Mouse (Mus musculus) ES-E14 (cell line): ENCODE results near the gene Fyttd1. TPM values are rescaled to one million over a fixed set of nuclear protein-coding genes. Genes with fewer than 3 reads are reported as not detected.

Source experiments
- DNase-seq: peaks from one replicate; pipeline ENCODE4 v3.0.0-alpha.2; 2013; ENCODE audit warnings: low read depth, low spot score
- H3K27ac ChIP-seq: 2 replicates; pipeline ENCODE4 v1.5.1; 2012; ENCODE audit warnings: low read depth, mild to moderate bottlenecking, low read length, moderate library complexity, mixed read lengths; ENCODE audit not compliant: poor library complexity, insufficient read depth, severe bottlenecking
- H3K36me3 ChIP-seq: 2 replicates; pipeline ENCODE4 v1.6.1; 2012; ENCODE audit warnings: mild to moderate bottlenecking, low read length, moderate library complexity, mixed read lengths; ENCODE audit not compliant: control insufficient read depth, poor library complexity, insufficient read depth, severe bottlenecking
- H3K4me1 ChIP-seq, 2 experiments: fragments of 150-350 bp in 1 of 2; sonication (generic) in 1 of 2; 2 replicates each; pipeline ENCODE4 v1.6.1; 2012; ENCODE audit warnings: low read length in 2 of 2, mild to moderate bottlenecking in 1 of 2, mixed read lengths in 1 of 2; ENCODE audit not compliant: control insufficient read depth in 2 of 2, insufficient read depth in 2 of 2, poor library complexity in 1 of 2
- H3K4me3 ChIP-seq, 2 experiments: fragments of 150-350 bp in 1 of 2; sonication (generic) in 1 of 2; 2 replicates each; pipeline ENCODE4 v1.5.1; 2012; ENCODE audit warnings: low read length in 2 of 2, low read depth in 1 of 2, mild to moderate bottlenecking in 1 of 2, mixed read lengths in 1 of 2; ENCODE audit not compliant: insufficient read depth in 1 of 2, poor library complexity in 1 of 2, severe bottlenecking in 1 of 2
- H3K9ac ChIP-seq: 2 replicates; pipeline ENCODE4 v1.6.1; 2012; ENCODE audit warnings: low read depth, mild to moderate bottlenecking, low read length, mixed read lengths; ENCODE audit not compliant: poor library complexity, insufficient read depth, severe bottlenecking
- H3K9me3 ChIP-seq: fragments of 150-350 bp; sonication (generic); 2 replicates; pipeline ENCODE4 v1.6.1; 2012; ENCODE audit warnings: low read depth, mild to moderate bottlenecking, low read length; ENCODE audit not compliant: control insufficient read depth, insufficient read depth
- CHD2 ChIP-seq: IDR thresholded peaks from 2 replicates; pipeline ENCODE4 v1.6.1; 2014; ENCODE audit warnings: mild to moderate bottlenecking, low read depth, low read length, inconsistent platforms
- HCFC1 ChIP-seq: IDR thresholded peaks from 2 replicates; pipeline ENCODE4 v1.6.1; 2012; ENCODE audit warnings: low read length, inconsistent platforms, borderline replicate concordance; ENCODE audit not compliant: insufficient read depth
- MAFK ChIP-seq: IDR thresholded peaks from 2 replicates; pipeline ENCODE4 v1.6.1; 2014; ENCODE audit warnings: mild to moderate bottlenecking, low read depth, low read length, inconsistent platforms; ENCODE audit not compliant: insufficient read depth
- ZC3H11A ChIP-seq: IDR thresholded peaks from 2 replicates; pipeline ENCODE4 v1.6.1; 2012; ENCODE audit warnings: low read depth, mild to moderate bottlenecking, inconsistent platforms, low read length, borderline replicate concordance
- ZNF384 ChIP-seq: IDR thresholded peaks from 2 replicates; pipeline ENCODE4 v1.6.1; 2012; ENCODE audit warnings: low read depth, low read length, inconsistent platforms
- in situ Hi-C, 2 experiments: fragments of 600-800 bp; cut with MboI; formaldehyde crosslinking; loops; one replicate each; pipeline ENCODE4 v1.15.1; 2025; ENCODE audit warnings: low sequenced_read_pairs in 2 of 2, inconsistent platforms in 1 of 2; ENCODE audit not compliant: unreplicated experiment in 2 of 2
- total RNA-seq: library from RNA; depleted of rRNA; stranded (reverse); fragments of 300-350 nt; gene quantifications from 2 replicates; pipeline ENCODE4 v1.2.3, GENCODE M21; 2012

Gene Fyttd1
- total RNA-seq, 1 experiment = 106 TPM

DNA sequence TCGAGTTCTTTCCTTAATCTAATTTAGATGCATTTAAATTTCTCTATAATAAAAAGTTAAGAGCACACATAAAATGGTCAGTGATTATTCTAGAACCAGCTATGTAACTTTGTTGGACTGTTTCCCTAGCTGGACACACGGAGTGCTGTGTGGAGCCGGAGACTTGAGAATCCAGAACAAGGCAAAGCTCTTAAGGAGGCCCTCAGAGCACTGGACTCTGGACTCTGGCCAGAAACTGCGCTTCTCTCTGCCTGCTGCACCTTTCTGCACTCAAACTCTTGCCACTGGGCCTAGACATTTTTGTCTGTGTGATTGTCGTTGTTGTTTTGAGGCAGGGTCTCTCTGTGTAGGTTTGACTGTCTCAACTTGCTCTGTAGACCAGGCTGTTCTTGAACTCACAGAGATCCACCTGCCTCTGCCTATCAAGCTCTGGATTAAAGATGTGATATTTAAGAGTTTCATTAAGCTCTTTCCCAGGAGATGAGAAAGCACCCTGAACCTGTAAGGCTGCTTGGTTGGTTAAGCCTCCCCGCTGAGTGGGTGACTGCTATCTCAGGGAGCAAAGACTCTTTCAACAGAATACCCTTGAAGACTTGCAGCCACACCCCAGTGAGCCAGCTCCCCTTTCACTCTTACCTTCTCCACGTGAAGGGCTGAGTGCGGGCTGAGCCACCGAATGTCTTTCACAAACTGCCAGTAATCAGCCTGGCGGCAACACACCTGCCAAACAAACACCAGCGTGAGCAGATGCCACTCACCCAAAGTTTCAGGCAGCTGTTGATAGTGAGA, 28.1 kb upstream of the Fyttd1 start:
- no peak for DNase-seq
- peaks cover 14% of the 10 kb centered on the region; the same call in 1 of the 2 replicates for H3K36me3 ChIP-seq
- TF ChIP-seq HCFC1 (no peak), ZC3H11A (no peak), CHD2 (no peak), ZNF384 (no peak), MAFK (no peak)

DNA sequence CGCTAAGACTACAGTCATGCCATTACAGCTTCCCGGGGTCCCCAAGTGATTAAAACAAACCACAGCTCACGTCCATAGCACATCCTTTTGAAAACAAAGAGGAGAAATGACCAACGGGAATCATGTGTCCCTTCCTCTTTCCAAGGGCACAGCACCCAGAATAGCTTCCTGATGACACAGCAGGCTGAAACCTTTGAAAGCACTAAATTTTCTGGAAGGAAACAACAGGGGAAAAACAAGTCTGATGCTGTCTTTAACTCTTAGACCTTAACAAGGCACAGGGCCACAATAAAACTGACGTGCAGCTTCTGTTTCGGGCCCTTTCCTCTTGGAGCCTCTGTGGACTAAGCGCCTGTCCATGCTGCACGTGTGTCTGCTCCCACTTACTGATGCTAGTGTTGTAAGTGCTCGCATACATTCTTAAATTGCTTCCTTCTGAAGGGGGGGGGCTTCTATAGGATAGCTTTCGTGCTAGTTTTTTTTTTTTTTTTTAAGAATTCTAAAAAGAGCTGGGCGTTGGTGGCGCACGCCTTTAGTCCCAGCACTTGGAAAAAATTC, 23.7 kb upstream of the Fyttd1 start:
- Histone ChIP-seq H3K36me3 (peaks cover 3% of the 10 kb centered on the region; the same call in 1 of the 2 replicates), H3K9ac (no peak overlapping the region), H3K4me1 (no peaks in the 10 kb centered on the region), H3K27ac (no peak overlapping the region), H3K9me3 (no peaks in the 10 kb centered on the region), H3K4me3 (no peak overlapping the region)
- TF ChIP-seq ZNF384 (no peak), CHD2 (no peak)
- no peak for DNase-seq
- in situ Hi-C loops = no loop called here

More for the DNA sequence above, 28.1 kb upstream of the Fyttd1 start:
- in situ Hi-C loops = no loop called here
- H3K4me1 ChIP-seq = no peaks in the 10 kb centered on the region
- no peak overlapping the region for H3K27ac ChIP-seq
- no peak overlapping the region for H3K4me3 ChIP-seq
- H3K9ac ChIP-seq = no peak overlapping the region
- H3K9me3 ChIP-seq = no peaks in the 10 kb centered on the region

DNA sequence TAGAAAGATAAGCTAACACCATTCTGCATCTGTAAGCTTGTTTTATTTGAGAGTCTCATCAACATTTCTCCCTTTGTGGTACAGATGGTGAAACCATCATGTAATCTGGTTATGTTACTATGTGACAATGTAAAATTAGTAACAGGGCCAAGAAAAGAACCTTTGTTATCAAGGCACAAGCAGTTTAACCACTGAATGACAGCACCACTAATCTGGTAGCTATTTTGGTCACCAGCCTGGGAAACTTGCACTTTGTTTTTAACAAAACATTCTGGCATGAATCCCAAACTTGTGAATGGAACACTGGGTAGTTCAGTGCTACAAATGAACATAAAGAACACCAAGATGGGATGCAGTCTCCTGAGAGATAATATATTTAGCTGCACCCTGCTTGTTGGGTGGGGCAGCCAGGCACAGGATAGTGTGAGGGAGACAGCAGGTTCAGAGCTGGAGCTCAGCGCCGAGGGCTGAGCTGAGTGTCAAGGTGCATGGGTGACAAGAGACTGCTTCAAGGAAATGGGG, 23.2 kb upstream of the Fyttd1 start:
- H3K4me1 ChIP-seq = no peaks in the 10 kb centered on the region
- in situ Hi-C loops = no loop called here
- no peak for DNase-seq

DNA sequence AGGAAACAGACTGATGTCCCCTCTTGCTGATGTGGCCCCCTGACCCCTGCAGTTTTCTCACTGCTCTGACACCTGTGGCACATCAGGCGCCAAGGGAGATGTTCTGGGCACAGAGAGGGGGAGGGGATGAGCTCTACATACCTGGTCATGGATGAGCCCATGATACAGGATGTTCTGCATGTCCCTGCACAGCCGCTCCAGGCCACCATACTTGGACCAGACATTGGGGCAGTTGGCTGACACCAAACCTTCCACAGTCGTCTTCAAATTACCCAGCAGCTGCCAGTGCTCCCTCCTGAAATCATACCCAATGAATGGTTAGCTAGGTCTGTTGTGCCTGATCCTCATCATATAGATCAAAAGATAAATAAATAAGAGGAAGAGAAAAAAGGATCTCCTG, 20.5 kb upstream of the Fyttd1 start:
- no peak for DNase-seq
- H3K9ac ChIP-seq = no peak overlapping the region
- no peaks in the 10 kb centered on the region for H3K4me1 ChIP-seq
- in situ Hi-C loops = no loop called here
- no peaks in the 10 kb centered on the region for H3K36me3 ChIP-seq
- TF ChIP-seq ZC3H11A (no peak), MAFK (no peak), ZNF384 (no peak), HCFC1 (no peak), CHD2 (no peak)
- H3K27ac ChIP-seq = no peak overlapping the region
- no peaks in the 10 kb centered on the region for H3K9me3 ChIP-seq
- no peak overlapping the region for H3K4me3 ChIP-seq

More for the DNA sequence above, 23.2 kb upstream of the Fyttd1 start:
- H3K27ac ChIP-seq = no peak overlapping the region
- no peak overlapping the region for H3K9ac ChIP-seq
- peaks cover 3% of the 10 kb centered on the region; the same call in 1 of the 2 replicates for H3K36me3 ChIP-seq
- H3K4me3 ChIP-seq = no peak overlapping the region
- no peaks in the 10 kb centered on the region for H3K9me3 ChIP-seq
- TF ChIP-seq HCFC1 = no peak
- TF ChIP-seq ZNF384 = no peak
- TF ChIP-seq CHD2 = no peak
- no peak for TF ChIP-seq ZC3H11A
- TF ChIP-seq MAFK = no peak
